ENCODE assay signal across 8 mouse cellular contexts in genomic region chr13:55464027-55464884, GRCm38 (mm10). TPM values are rescaled to one million over a fixed set of nuclear protein-coding genes. Genes with fewer than 3 reads are reported as not detected.
A peak's percentile ranks its signal among the peaks of the same experiment; 100 is the strongest.
DNase-seq lines count a peak whose midpoint lies in the region; ATAC-seq and TF ChIP-seq lines count a peak whose summit lies in the region.

TSS of gene Prr7 (plus strand) at chr13:55464267.

- DNase-seq in gastrocnemius, postnatal 10 days = peak; percentile 57
- no peak for DNase-seq in gastrocnemius, postnatal 4 days (ENCODE audit: low spot score in 2 of 2)
- DNase-seq in adrenal gland, postnatal 25 days = peak; percentile 66
- peak; percentile 84 for DNase-seq in induced T-regulatory cell, adult 2 months (ENCODE audit: low read depth)
- peak; percentile 71 for DNase-seq in limb, embryonic 14.5 days (ENCODE audit: low spot score)
- DNase-seq in naive thymus-derived CD4-positive, alpha-beta T cell, adult 2 months (ENCODE audit: low read depth) = peak; percentile 87
- peak; percentile 74 for DNase-seq in testis, postnatal 14 days (ENCODE audit: low spot score)

- H3K27me3 ChIP-seq in forebrain, embryonic 12.5 days = no peaks in the 10 kb centered on the region
- no peaks in the 10 kb centered on the region for H3K27me3 ChIP-seq in limb, embryonic 14.5 days (ENCODE audit: control insufficient read depth, insufficient read depth, low read length)

- WGBS in forebrain, embryonic 12.5 days = under 1% methylated on average over 67 of the region's 84 CpGs
- WGBS in limb, embryonic 14.5 days = under 1% methylated on average over 71 of the region's 84 CpGs

- H3K4me3 ChIP-seq in forebrain, embryonic 12.5 days (replicated peaks) = peak within 1 kb of the TSS; percentile 70
- H3K4me3 ChIP-seq in limb, embryonic 14.5 days (replicated peaks; ENCODE audit: low read length) = peak within 1 kb of the TSS; percentile 80

- peak within 1 kb of the TSS; percentile 95 for H3K9ac ChIP-seq in forebrain, embryonic 12.5 days
- H3K9ac ChIP-seq in limb, embryonic 14.5 days (ENCODE audit: low read depth, low read length, severe bottlenecking) = peak within 1 kb of the TSS; percentile 77

- no peak for TF ChIP-seq POLR2A in limb, embryonic 14.5 days (IDR thresholded peaks at IDR 0.05; ENCODE audit: borderline replicate concordance, extremely low read depth, insufficient read depth, insufficient read length)

- H3K4me2 ChIP-seq in forebrain, embryonic 12.5 days = peak within 1 kb of the TSS; percentile 83
- peak within 1 kb of the TSS; percentile 88 for H3K4me2 ChIP-seq in limb, embryonic 14.5 days (replicated peaks; ENCODE audit: low read depth, low read length, severe bottlenecking)

- ATAC-seq in forebrain, embryonic 12.5 days (ENCODE audit: low FRiP score) = peak; percentile 86
- peak; percentile 64 for ATAC-seq in limb, embryonic 14.5 days (ENCODE audit: low FRiP score, low read depth)

- no peaks in the 10 kb centered on the region for H3K9me3 ChIP-seq in forebrain, embryonic 12.5 days
- no peaks in the 10 kb centered on the region for H3K9me3 ChIP-seq in limb, embryonic 14.5 days (ENCODE audit: control insufficient read depth, low read length)

- H3K36me3 ChIP-seq in forebrain, embryonic 12.5 days (replicated peaks) = peaks cover 34% of the 10 kb centered on the region
- H3K36me3 ChIP-seq in limb, embryonic 14.5 days (ENCODE audit: control insufficient read depth, insufficient read depth, low read length) = peaks cover 25% of the 10 kb centered on the region

- peak within 1 kb of the TSS; percentile 99 for H3K27ac ChIP-seq in forebrain, embryonic 12.5 days
- H3K27ac ChIP-seq in limb, embryonic 14.5 days (replicated peaks; ENCODE audit: low read depth, low read length) = peak within 1 kb of the TSS; percentile 72

- peaks cover 61% of the 10 kb centered on the region for H3K4me1 ChIP-seq in forebrain, embryonic 12.5 days
- peaks cover 17% of the 10 kb centered on the region for H3K4me1 ChIP-seq in limb, embryonic 14.5 days (ENCODE audit: control insufficient read depth, insufficient read depth, low read length)

RNA-seq across cellular contexts. Expression of gene Prr7, which starts in this region (rescaled TPM):
- total RNA-seq in gastrocnemius, postnatal 10 days (2021) = 1 to 10 TPM; 2.1 to 2.5 TPM
- total RNA-seq in gastrocnemius, postnatal 4 days (2021) = 1 to 10 TPM; 4.3 to 4.7 TPM
- total RNA-seq in adrenal gland, postnatal 25 days (2021) = 3.8 and 3.9 TPM in 2 replicates
- polyA plus RNA-seq in forebrain, embryonic 12.5 days (2016; fragmentation: Nextera tagmentation; extraction: Ambion mirVana) = 1.7 and 2.7 TPM in 2 replicates
- 18.6 and 28.4 TPM in 2 replicates for polyA plus RNA-seq in limb, embryonic 14.5 days (2012; rRNA removed)
- 1.4 and 2.3 TPM in 2 replicates for polyA plus RNA-seq in limb, embryonic 14.5 days (2014; fragmentation: Nextera tagmentation; extraction: Ambion mirVana)

Comparison
In these comparisons a context has a peak if more than half of its experiments do, and no peak if none do; other contexts are left out.
1. DNase-seq: peak in gastrocnemius, postnatal 10 days (single experiment), adrenal gland, postnatal 25 days (single experiment), induced T-regulatory cell, adult 2 months (single experiment), limb, embryonic 14.5 days (single experiment), naive thymus-derived CD4-positive, alpha-beta T cell, adult 2 months (single experiment) and testis, postnatal 14 days (single experiment); none in gastrocnemius, postnatal 4 days (0 of 2).